In genomic region chr16:36808616-36809015, GRCm38 (mm10) we compare ENCODE assay signal across 15 mouse cellular contexts.
"Had no signal": no experiment of that assay in that cellular context is flagged by ENCODE, and none has a peak within 500 bp of the region (broad histone marks: within the 10 kb centered on the region; RNA-seq: fewer than 3 reads in every experiment).

No protein-coding gene starts in this region.

- H3K4me3 ChIP-seq: left cerebral cortex, adult 2 months; limb, embryonic 10.5 days; liver, embryonic 12.5 days; midbrain, embryonic 10.5 days; midbrain, embryonic 15.5 days; neural tube, embryonic 12.5 days had no signal

- H3K9ac ChIP-seq: liver, embryonic 12.5 days; lung, embryonic 14.5 days; midbrain, embryonic 15.5 days; neural tube, embryonic 12.5 days had no signal

- H3K27ac ChIP-seq: hindbrain, postnatal 0 days; left cerebral cortex, adult 2 months; limb, embryonic 10.5 days; liver, embryonic 12.5 days; midbrain, embryonic 10.5 days; midbrain, embryonic 15.5 days; neural tube, embryonic 12.5 days had no signal

- DNase-seq: lung, embryonic 14.5 days; lung, postnatal 10 days; lung, postnatal 4 days; retina, postnatal 1 day; right cerebral cortex, postnatal 4 days; spleen, adult 18-20 months; thymus, adult 18-20 months; thymus, postnatal 25 days had no signal

- H3K4me2 ChIP-seq: liver, embryonic 12.5 days; lung, embryonic 14.5 days; midbrain, embryonic 15.5 days; neural tube, embryonic 12.5 days had no signal

- ATAC-seq: hindbrain, postnatal 0 days; liver, embryonic 12.5 days; midbrain, embryonic 15.5 days had no signal

- H3K27me3 ChIP-seq: liver, embryonic 12.5 days; midbrain, embryonic 15.5 days; neural tube, embryonic 12.5 days had no signal

- H3K9me3 ChIP-seq: limb, embryonic 10.5 days; liver, embryonic 12.5 days; midbrain, embryonic 10.5 days; midbrain, embryonic 15.5 days; neural tube, embryonic 12.5 days had no signal

- H3K36me3 ChIP-seq: limb, embryonic 10.5 days; liver, embryonic 12.5 days; midbrain, embryonic 10.5 days; midbrain, embryonic 15.5 days; neural tube, embryonic 12.5 days had no signal

- H3K4me1 ChIP-seq: limb, embryonic 10.5 days; liver, embryonic 12.5 days; midbrain, embryonic 10.5 days; midbrain, embryonic 15.5 days; neural tube, embryonic 12.5 days had no signal
